Mouse (Mus musculus) limb, embryonic 12.5 days (tissue): Measurements from ENCODE around the gene Rab23. TPM values are rescaled to one million over a fixed set of nuclear protein-coding genes. Genes with fewer than 3 reads are reported as not detected.

ENCODE experiments used
- ATAC-seq: fragments of 200-750 bp; cut with Nextera tagmentation; 2 replicates; pipeline ENCODE4 v1.8.0; 2017; ENCODE audit warnings: low read depth, moderate TSS enrichment; ENCODE audit not compliant: insufficient number of reproducible peaks, insufficient read depth, low FRiP score, low TSS enrichment
- H3K27ac ChIP-seq: fragments of 300-500 bp; sonication (generic); 2 replicates; pipeline ENCODE4 v1.5.1; 2016; ENCODE audit warnings: mild to moderate bottlenecking, moderate library complexity
- H3K27me3 ChIP-seq: fragments of 300-500 bp; sonication (generic); 2 replicates; pipeline ENCODE4 v1.6.1; 2016; ENCODE audit warnings: mild to moderate bottlenecking, moderate library complexity
- H3K36me3 ChIP-seq: fragments of 300-500 bp; sonication (generic); 2 replicates; pipeline ENCODE4 v1.6.1; 2016; ENCODE audit warnings: mild to moderate bottlenecking, moderate library complexity
- H3K4me1 ChIP-seq: fragments of 300-500 bp; sonication (generic); replicated peaks from 2 replicates; pipeline ENCODE4 v1.6.1; 2016
- H3K4me2 ChIP-seq: fragments of 300-500 bp; sonication (generic); 2 replicates; pipeline ENCODE4 v1.6.1; 2016; ENCODE audit warnings: mild to moderate bottlenecking, moderate library complexity
- H3K4me3 ChIP-seq: fragments of 300-500 bp; sonication (generic); replicated peaks from 2 replicates; pipeline ENCODE4 v1.5.1; 2016; ENCODE audit warnings: mild to moderate bottlenecking
- H3K9ac ChIP-seq: fragments of 300-500 bp; sonication (generic); replicated peaks from 2 replicates; pipeline ENCODE4 v1.6.1; 2016; ENCODE audit warnings: mild to moderate bottlenecking, moderate library complexity
- H3K9me3 ChIP-seq: fragments of 300-500 bp; sonication (generic); 2 replicates; pipeline ENCODE4 v1.6.1; 2016; ENCODE audit warnings: mild to moderate bottlenecking, moderate library complexity
- WGBS: fragments of 180-500 bp; shearing (Covaris S2); methylation state at CpG from one replicate; pipeline ENCODE4 v1.1.7; 2016; 5-methylcytosine and 5-hydroxymethylcytosine counted together
- polyA plus RNA-seq: library from polyadenylated mRNA; unstranded; fragments of >200 nt; fragmentation: Nextera tagmentation; extraction: Ambion mirVana; gene quantifications from 2 replicates; pipeline ENCODE4 v1.2.1, GENCODE M21; 2016

Rab23 gene
- polyA plus RNA-seq, 1 experiment from 2014 or later: 36.5 TPM

- Histone ChIP-seq H3K4me3 (no peak overlapping the region), H3K9ac (no peak overlapping the region), H3K27me3 (no peaks in the 10 kb centered on the region), H3K36me3 (peaks cover 10% of the 10 kb centered on the region), H3K4me2 (no peak overlapping the region), H3K4me1 (peaks cover 18% of the 10 kb centered on the region), H3K9me3 (no peaks in the 10 kb centered on the region), H3K27ac (no peak overlapping the region)
- no peak for ATAC-seq
- WGBS: 84% methylated on average over 17 of the region's 17 CpGs
Observed at GRCm38 (mm10) chr1:33754089-33754488, 34.4 kb downstream of the Rab23 start.

DNA sequence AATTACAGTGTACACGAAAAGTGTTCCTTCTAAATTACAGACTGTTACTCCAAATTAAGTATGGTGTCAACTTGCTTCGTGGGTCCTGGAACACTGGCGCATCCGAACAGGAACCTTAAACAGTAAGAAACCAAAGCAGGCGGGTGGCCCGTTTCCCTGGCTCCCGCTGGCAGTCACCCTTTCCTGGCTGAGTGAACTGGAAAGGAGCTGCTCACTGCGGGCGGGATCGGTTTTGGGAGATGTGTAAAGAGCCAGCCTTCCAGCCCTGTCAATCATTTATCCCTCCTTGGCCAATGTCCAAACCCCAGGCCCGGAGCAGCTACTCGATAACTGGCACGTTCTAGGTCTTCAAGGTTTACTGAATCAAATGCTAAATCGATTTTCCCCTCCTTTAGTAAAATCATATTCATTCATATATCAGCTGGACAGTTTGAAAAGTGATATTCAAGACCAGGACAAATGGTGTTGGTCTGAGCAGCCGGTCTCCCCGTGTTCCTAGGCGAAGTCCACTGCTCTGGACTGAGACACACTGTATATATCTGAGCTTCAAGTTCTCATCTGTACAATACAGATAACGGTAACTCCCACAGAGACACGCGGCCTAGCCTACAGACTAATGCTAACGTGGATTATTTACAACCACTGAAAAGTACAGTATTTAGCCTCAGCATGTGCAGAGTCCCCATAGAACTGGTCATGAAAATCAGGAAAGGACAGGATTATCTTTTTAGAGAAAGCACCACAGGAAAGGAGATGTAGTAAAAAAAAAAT lies 35.5 kb downstream of the Rab23 start:
- Histone ChIP-seq H3K9ac (no peak overlapping the region), H3K4me3 (no peak overlapping the region), H3K27me3 (no peaks in the 10 kb centered on the region), H3K4me2 (no peak overlapping the region), H3K27ac (no peak overlapping the region), H3K9me3 (no peaks in the 10 kb centered on the region), H3K36me3 (peaks cover 8% of the 10 kb centered on the region), H3K4me1 (peaks cover 18% of the 10 kb centered on the region)
- 91% methylated on average over 21 of the region's 21 CpGs for WGBS
- no peak for ATAC-seq

- no peak for ATAC-seq
Observed at GRCm38 (mm10) chr1:33755799-33756198, 36.1 kb downstream of the Rab23 start.

GRCm38 (mm10) chr1:33756258-33757032 lies 36.8 kb downstream of the Rab23 start:
- WGBS: 27% methylated on average over 18 of the region's 18 CpGs
- H3K36me3 ChIP-seq: peaks cover 20% of the 10 kb centered on the region
- peak overlapping the region; percentile 70 for H3K4me2 ChIP-seq
- H3K9ac ChIP-seq: peak overlapping the region; percentile 88
- no peak for ATAC-seq
- peaks cover 18% of the 10 kb centered on the region for H3K4me1 ChIP-seq
- H3K27ac ChIP-seq: no peak overlapping the region
- H3K4me3 ChIP-seq: peak overlapping the region; percentile 74
- H3K9me3 ChIP-seq: no peaks in the 10 kb centered on the region
- no peaks in the 10 kb centered on the region for H3K27me3 ChIP-seq

More at GRCm38 (mm10) chr1:33755799-33756198, 36.1 kb downstream of the Rab23 start:
- Histone ChIP-seq H3K4me2 (peak overlapping the region; percentile 70), H3K4me3 (no peak overlapping the region), H3K9me3 (no peaks in the 10 kb centered on the region), H3K36me3 (peaks cover 14% of the 10 kb centered on the region), H3K27ac (no peak overlapping the region), H3K9ac (no peak overlapping the region), H3K4me1 (peaks cover 18% of the 10 kb centered on the region), H3K27me3 (no peaks in the 10 kb centered on the region)
- 80% methylated on average over 7 of the region's 7 CpGs for WGBS

- Histone ChIP-seq H3K27me3 (no peaks in the 10 kb centered on the region), H3K4me2 (peak overlapping the region; percentile 70), H3K4me3 (peak overlapping the region; percentile 74), H3K9ac (peak overlapping the region; percentile 88), H3K36me3 (peaks cover 26% of the 10 kb centered on the region), H3K27ac (no peak overlapping the region), H3K9me3 (no peaks in the 10 kb centered on the region), H3K4me1 (peaks cover 18% of the 10 kb centered on the region)
- peak; percentile 44; the same call in 1 of the 2 replicates for ATAC-seq
- 5% methylated on average over 14 of the region's 14 CpGs for WGBS
Observed at GRCm38 (mm10) chr1:33757033-33757413, 37.3 kb downstream of the Rab23 start.

- under 1% methylated on average over 60 of the region's 61 CpGs for WGBS
- Histone ChIP-seq H3K4me3 (peak within 1 kb of the TSS; percentile 74), H3K4me1 (peaks cover 18% of the 10 kb centered on the region), H3K9me3 (no peaks in the 10 kb centered on the region), H3K27ac (peak within 1 kb of the TSS; percentile 77; the same call in 1 of the 2 replicates), H3K9ac (peak within 1 kb of the TSS; percentile 88), H3K4me2 (peak within 1 kb of the TSS; percentile 70), H3K27me3 (no peaks in the 10 kb centered on the region), H3K36me3 (peaks cover 27% of the 10 kb centered on the region)
- ATAC-seq: peak; percentile 81
Observed at GRCm38 (mm10) chr1:33757491-33758041, 37.9 kb downstream of the Rab23 start, which contains the start of gene Bag2. TSS of gene Bag2 (minus strand) at chr1:33757795.

DNA sequence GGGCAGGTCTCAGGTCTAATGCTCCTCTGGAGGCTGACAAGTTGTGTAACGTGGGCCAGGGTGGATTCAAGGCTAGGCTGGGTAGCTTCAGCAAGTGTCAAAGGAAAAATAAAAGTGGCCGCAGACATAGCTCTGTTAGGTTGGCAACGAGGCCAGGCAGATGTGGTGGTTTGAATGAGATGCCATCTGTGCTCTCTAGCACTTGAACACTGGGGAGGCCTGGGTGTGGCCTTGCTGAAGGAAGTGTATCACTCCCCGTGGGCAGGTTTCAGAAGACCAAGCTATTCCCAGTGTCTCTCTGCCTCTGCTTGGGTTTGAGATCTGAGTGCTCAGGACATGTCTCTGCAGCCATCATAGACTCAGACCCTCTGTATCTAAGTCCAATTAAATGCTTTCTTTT lies 38.8 kb downstream of the Rab23 start:
- H3K36me3 ChIP-seq: peaks cover 30% of the 10 kb centered on the region; the same call in 1 of the 2 replicates
- H3K4me2 ChIP-seq: no peak overlapping the region
- ATAC-seq: no peak
- H3K4me1 ChIP-seq: peaks cover 18% of the 10 kb centered on the region
- no peak overlapping the region for H3K9ac ChIP-seq
- H3K27me3 ChIP-seq: no peaks in the 10 kb centered on the region
- H3K4me3 ChIP-seq: no peak overlapping the region
- 50% methylated on average over 4 of the region's 4 CpGs for whole genome bisulfite sequencing
- H3K9me3 ChIP-seq: no peaks in the 10 kb centered on the region
- no peak overlapping the region for H3K27ac ChIP-seq

- Histone ChIP-seq H3K4me1 (no peaks in the 10 kb centered on the region), H3K4me3 (no peak overlapping the region), H3K27ac (no peak overlapping the region), H3K9ac (no peak overlapping the region), H3K36me3 (peaks cover 53% of the 10 kb centered on the region), H3K9me3 (no peaks in the 10 kb centered on the region), H3K27me3 (no peaks in the 10 kb centered on the region), H3K4me2 (no peak overlapping the region)
- no peak for ATAC-seq
- WGBS: 59% methylated on average over 2 of the region's 2 CpGs
Observed at GRCm38 (mm10) chr1:33763826-33764225, 44.1 kb downstream of the Rab23 start.

DNA sequence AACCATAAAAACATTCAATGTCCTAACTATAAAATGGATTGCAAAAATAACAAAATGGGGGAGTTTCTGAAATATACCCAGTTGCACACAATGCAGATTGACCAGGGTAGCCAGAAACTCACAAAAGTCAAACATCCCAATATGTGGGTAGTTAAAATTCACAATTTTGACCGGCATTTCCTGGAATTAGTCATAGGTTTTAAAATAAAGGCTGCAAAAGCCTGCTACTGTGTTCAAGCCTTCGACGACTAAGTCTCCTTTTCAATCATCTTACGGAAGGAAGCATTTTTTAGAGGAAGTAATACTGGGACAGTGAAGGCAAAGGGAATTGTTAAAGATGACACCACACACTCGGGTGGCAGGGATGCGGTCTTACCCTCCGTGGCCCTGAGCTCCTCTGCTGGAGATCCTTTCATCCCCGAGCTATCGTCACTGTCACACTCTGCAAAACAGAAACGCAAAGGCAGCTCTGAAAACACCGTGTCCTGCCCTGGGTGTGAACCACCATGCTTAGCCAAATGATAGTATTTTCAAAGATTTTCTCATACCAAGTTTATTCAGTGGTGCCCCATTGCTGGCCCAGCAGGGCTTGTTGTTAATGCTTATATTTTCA lies 45.9 kb downstream of the Rab23 start:
- WGBS: 91% methylated on average over 11 of the region's 11 CpGs
- Histone ChIP-seq H3K4me3 (no peak overlapping the region), H3K4me2 (no peak overlapping the region), H3K4me1 (no peaks in the 10 kb centered on the region), H3K27ac (no peak overlapping the region), H3K27me3 (no peaks in the 10 kb centered on the region), H3K9ac (no peak overlapping the region), H3K9me3 (no peaks in the 10 kb centered on the region), H3K36me3 (peaks cover 64% of the 10 kb centered on the region)
- ATAC-seq: no peak

DNA sequence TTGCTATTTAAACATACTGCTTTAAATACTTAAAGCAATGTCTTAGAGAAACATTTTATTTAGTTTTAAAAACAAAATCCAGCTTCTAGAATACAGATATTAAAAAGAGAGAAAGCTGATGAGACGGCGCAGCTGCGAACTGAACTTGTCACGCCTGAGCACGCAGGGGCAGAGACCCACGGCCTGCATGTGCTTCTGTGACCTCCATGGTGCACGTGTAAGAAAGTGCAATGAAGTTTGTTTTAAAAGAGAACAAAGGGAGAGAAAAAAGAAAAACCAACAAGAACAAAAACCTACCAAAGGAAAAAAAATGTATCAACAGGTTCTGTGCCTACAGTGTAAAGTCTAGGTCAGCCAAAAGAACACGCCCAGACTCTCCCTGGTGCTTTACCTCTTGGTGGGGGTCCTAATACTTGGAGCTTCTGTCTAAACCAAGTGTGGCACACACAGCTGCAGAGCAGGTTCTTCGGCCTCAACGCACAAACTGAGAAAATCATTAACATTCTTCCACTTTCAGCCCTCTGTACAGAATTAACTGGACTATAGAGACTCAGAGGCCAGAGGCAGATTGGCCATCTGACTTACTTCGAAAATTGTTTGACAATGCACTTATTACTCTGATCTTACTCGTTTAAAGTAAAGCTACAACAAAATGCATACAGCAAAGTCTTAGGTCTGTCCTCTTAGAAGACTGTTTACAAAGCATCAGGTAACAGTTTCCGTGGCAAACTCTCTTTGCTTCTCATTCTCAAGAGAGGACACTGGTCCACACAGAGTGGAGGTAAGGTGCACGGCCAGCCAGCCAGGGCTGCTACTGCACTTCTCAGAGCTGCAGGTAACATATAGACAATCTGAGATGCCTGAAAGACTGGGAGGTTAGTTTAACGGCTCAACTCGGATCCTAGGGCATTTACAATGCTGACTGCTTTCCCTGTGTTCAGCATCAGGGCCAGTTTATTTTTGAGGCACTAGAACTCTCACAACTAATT lies 47.1 kb downstream of the Rab23 start:
- no peaks in the 10 kb centered on the region for H3K9me3 ChIP-seq
- no peak overlapping the region for H3K9ac ChIP-seq
- no peak overlapping the region for H3K27ac ChIP-seq
- no peaks in the 10 kb centered on the region for H3K4me1 ChIP-seq
- no peak overlapping the region for H3K4me3 ChIP-seq
- no peak overlapping the region for H3K4me2 ChIP-seq
- no peaks in the 10 kb centered on the region for H3K27me3 ChIP-seq
- 80% methylated on average over 16 of the region's 16 CpGs for WGBS
- no peak for ATAC-seq
- peaks cover 65% of the 10 kb centered on the region for H3K36me3 ChIP-seq
